Mouse (Mus musculus) layer of hippocampus, adult 9-11 months (tissue): Measurements from ENCODE around the gene Sort1.
A peak's percentile ranks its signal among the peaks of the same experiment; 100 is the strongest.

Experiments used
- DNase-seq: peaks from one replicate; pipeline ENCODE4 v3.0.0; 2022

The Sort1 gene

GRCm38 (mm10) chr3:108328441-108328841 is 44.6 kb downstream of the Sort1 start:
- no peak for DNase-seq

DNA sequence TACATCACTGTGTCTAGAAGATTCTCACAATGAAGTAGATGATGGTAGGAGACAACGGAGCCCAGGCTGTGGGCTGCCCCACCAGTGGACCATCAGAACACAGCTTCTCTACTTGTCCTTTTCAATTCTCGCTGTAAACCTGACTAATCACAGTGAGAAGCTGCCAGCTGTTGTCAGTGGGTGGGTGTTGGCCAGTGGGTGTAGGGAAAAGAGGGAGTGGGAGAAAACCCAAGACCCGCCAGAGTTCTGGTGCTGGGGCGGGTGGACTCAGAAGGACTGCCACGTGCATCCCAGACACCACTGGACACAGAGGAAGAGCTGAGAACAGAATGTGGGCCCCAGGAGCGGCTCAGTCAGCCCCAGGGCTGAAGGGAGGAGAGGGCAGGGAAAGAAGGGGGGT is 46.9 kb downstream of the Sort1 start:
- DNase-seq = no peak

DNA sequence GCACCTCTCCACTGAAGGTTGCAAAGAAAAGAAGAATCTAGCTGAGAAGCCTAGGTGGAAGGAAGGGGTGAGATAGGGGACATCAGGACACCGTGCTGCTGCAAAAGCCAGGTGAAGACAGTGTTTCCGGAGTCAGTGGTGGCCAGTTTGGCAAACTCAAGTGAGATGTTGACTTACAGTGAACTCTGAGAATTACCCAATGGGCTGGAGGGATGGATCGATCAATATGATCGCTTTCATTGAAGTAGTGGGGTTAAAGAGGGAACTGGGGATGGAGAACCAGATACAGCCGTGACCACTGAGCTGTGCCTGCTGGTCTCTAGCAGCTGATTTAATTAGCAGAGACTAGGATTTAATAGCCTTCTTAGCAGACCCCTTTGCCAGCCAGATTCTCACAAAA is 53.0 kb downstream of the Sort1 start:
- DNase-seq = no peak

DNA sequence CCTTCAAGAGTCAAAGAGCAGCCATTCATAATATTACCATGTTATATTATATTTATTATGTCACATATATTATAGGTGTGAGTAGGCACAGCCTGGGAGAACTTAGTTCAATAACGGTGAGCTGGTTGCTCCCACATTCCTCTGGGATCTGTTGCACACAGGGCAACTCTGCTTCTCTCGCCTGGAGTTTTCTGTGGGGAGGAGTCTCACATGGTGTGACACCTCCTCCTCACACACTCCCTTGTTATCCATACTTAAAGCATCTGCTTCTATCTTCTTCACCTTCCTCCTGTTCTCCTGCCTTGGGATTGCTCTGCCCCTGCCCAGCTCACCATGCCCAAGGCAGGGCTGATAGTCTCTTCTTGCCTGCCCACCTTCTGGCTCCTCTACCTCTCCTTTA is 57.2 kb downstream of the Sort1 start:
- DNase-seq = no peak

- DNase-seq = peak; percentile 55
Measured at GRCm38 (mm10) chr3:108342185-108342584, 58.3 kb downstream of the Sort1 start.

- no peak for DNase-seq
Measured at GRCm38 (mm10) chr3:108345855-108346254, 62.0 kb downstream of the Sort1 start.

DNA sequence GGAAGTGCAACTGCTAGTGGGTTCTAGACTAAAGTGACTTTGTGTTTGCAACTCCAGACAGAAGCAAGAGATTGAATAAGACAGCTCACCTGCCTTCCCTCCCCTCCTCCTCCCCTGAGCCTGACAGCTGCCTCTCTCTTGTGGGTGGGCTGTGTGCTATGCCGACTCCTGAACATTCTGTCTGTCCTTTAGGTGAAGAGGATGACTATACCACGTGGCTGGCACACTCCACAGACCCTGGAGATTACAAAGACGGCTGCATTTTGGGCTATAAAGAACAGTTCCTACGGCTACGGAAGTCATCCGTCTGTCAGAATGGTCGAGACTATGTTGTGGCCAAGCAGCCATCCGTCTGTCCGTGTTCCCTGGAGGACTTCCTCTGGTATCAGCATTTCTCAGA is 64.5 kb downstream of the Sort1 start:
- DNase-seq = peak; percentile 39

DNA sequence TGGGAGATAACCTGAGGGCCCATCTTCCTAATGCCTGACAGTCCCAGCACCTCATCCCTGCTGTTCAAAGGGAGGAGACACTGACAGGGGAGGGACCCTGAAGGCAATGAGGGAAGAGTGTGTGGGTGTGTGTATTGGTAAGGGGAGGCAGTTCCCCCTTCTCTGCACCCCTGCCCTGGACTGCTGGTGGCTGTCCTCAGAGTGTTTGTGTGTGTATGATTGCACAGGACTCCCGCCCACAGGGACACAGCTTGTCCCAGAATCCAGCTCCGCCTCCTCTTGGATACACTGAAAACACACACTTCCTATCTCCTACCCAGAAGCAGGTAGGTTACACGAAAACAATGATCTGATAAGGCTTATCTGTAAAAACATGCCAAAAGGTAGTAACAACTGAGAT is 71.4 kb downstream of the Sort1 start:
- peak; percentile 50 for DNase-seq

GRCm38 (mm10) chr3:108357051-108357450 is 73.2 kb downstream of the Sort1 start:
- DNase-seq = no peak

- DNase-seq = peak; percentile 82
Measured at GRCm38 (mm10) chr3:108358445-108358844, 74.6 kb downstream of the Sort1 start.

- DNase-seq = no peak
Measured at GRCm38 (mm10) chr3:108360894-108361293, 77.0 kb downstream of the Sort1 start.

- DNase-seq = peak; percentile 56
Measured at GRCm38 (mm10) chr3:108363626-108364025, 79.7 kb downstream of the Sort1 start.

- DNase-seq = no peak
Measured at GRCm38 (mm10) chr3:108364270-108364995, 80.6 kb downstream of the Sort1 start, which contains the start of gene Mybphl. Mybphl (plus strand) TSS chr3:108364911.

GRCm38 (mm10) chr3:108367173-108367572 is 83.3 kb downstream of the Sort1 start:
- DNase-seq = peak; percentile 68

DNA sequence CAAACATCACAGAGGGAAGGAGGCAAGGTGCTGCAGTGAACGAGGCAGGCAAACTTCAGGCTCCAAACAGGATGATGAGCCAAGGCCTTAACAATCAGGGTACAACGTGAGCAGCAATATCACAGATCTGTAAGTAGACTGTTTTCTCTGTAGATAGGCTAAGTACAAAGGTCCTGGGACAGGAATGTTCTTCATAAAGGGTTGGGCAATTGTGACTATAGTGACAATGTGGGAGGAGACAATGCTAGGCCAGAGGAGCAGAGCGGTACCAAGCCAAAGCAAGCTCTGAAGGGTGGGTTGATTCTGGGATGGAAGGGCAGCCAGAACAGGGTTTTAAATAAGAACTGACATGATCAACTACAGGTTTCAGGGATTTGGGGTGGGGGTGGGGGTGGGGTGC is 83.9 kb downstream of the Sort1 start:
- DNase-seq = no peak

DNA sequence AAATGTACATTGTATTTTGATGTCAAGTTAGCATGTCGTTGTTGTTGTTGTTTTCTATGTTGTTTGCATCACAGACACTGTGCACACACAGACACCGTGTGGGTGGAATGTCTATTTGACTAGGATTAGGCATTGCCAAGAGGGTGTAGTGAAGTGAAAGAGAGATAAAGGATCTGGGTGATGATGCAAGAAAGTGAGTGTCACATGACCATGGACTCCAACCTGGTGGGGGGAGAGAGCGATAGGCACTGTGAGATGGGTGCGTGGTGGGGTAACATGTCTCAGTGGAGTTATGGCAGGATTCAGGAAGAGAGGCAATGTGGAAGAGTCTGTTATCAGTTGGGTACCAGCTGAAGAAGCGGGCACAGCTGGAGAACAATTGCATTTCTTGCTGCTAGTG is 84.8 kb downstream of the Sort1 start:
- no peak for DNase-seq

DNA sequence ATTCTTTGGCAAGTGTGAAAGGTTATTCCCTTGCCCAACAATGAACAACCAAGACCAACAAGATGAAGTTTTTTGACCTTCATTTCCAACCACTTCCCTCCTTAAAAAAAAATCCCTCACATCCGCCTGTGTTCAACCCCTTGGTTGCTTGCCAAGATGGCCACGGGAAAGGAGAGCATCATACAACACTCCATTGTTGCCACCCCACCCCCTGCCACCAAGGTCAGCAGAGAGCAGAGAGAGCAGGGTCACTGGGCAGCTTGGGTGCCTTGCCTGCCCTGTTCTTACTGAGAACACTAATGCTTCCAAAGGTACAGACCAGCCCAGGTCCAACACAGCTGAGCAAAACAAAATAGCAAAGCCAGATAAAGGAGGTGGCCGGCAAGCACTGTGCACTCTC is 88.4 kb downstream of the Sort1 start:
- no peak for DNase-seq

DNA sequence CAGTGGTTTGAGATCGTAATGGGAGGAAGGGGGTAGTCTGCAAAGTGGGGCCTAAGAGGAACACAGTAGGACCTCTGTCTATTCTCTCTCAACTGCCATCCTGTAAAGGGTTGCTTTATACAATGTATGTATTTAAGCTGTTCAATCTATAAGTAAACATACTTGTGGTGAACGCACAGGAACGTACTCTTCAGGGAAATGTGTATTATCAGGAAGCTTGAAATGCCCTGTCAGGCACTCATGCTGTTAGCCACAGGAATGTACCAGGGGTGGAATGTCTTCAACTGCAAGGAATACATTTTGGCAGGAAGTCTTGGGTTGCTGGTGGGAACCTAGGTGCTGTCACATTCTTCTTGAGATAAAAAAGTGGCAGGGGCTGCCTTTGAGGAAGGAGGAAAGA is 88.8 kb downstream of the Sort1 start:
- no peak for DNase-seq

DNA sequence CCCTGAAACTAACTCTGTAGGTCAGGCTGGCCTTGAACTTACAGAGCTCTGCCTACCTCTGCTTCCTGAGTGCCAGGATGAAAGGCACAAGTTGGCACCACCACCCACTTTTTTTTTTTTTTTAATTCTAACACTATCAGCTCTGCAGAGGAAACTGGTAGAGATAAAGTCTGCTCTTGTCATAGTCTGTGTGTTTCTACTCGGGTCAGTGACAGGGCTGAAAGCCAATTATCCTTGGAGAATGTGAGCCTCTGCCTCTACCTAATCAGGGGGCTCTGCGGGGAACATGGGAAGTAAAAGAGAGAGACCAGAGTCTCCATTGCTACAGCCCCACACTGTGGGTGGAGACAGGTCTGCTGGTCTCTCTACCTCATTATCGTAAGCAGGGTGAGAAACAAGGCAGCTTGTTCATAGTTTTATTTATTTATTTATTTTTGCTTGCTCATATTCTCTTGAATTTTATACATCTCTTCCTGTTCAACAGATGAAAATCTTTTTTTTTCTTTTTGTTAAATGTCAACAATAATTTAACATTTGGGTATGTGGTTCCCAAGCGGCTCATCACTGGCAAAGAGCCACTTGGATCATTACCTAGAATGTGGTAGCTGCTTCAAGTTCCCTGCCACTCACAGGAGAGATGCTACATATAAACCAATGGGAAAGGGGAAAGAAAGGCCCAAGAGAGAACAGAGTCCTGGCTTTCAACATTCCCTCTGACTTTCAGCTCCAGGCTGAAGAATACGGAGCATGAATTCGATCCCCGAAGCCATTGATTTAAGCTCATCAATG is 95.2 kb downstream of the Sort1 start:
- DNase-seq = no peak

GRCm38 (mm10) chr3:108380695-108381094 is 96.8 kb downstream of the Sort1 start:
- no peak for DNase-seq

DNA sequence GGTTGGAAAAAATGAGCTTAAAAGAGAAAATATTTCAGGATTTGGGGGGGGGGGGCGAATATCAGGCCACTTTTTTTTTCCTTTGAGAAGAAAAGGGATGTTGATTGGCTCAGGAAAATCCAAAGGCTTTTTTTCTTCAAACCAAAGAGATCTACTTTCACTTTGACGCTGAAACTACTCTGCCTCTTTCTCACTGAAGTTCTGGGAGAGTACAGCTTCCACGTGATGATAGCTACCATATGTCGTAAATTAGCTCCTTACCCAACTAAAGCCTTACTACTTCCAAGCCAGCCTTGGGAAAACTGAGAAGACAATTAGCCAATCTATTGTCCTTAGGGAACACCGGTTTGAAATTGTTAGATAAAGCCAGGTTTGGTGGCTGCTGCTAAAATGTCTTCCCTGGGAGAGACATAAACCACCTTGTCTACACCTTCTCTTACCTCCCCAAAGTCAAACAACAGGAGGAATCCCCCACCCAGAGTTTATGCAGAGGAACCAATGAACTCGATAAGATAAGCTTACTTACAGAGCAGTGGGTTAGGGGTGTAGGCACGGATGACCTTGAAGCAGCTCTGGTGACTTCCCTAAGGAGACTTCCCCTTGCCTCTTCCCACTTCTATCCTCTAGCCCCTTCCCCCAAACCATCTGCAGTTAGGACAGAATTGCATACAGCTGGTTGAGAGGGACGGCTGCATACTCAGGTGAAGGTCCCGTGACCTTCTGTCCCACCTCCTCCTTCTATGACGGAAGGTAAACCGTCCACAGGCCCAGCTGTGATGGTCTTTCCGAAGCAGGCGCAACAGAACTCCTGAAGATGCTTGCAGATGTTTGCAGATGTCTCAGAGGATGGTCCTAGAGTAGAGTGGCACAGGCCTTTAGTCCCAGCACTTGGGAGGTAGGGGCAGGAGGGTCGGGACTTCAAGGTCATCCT is 98.3 kb downstream of the Sort1 start:
- no peak for DNase-seq

GRCm38 (mm10) chr3:108383485-108384354 is 99.8 kb downstream of the Sort1 start, which contains the start of gene Psrc1:
Psrc1 (plus strand) TSS chr3:108383839.
- DNase-seq = peak; percentile 84
